Mouse (Mus musculus) CH12.LX (cell line): Measurements from ENCODE around the gene Selenow. TPM values are rescaled to one million over a fixed set of nuclear protein-coding genes. Genes with fewer than 3 reads are reported as not detected.
A peak's percentile ranks its signal among the peaks of the same experiment; 100 is the strongest.

ENCODE experiments used
- DNase-seq: peaks from one replicate; pipeline ENCODE4 v3.0.0-alpha.2; 2013; ENCODE audit errors: extremely low read depth
- H3K27ac ChIP-seq: 2 replicates; pipeline ENCODE4 v1.5.1; 2012; ENCODE audit warnings: low read depth, mild to moderate bottlenecking, control low read depth, moderate library complexity; ENCODE audit not compliant: insufficient read depth
- H3K27me3 ChIP-seq: replicated peaks from 2 replicates; pipeline ENCODE3; 2012; ENCODE audit warnings: inconsistent platforms
- H3K36me3 ChIP-seq, 2 experiments: replicated peaks in 1 of 2; 2 replicates each; pipeline versions ENCODE3 to v1.6.1; 2012; ENCODE audit warnings: inconsistent platforms in 1 of 2, low read length in 1 of 2, mild to moderate bottlenecking in 1 of 2, mixed read lengths in 1 of 2, moderate library complexity in 1 of 2; ENCODE audit not compliant: control insufficient read depth in 1 of 2, insufficient read depth in 1 of 2
- H3K4me1 ChIP-seq, 2 experiments: 2 replicates each; pipeline ENCODE4 v1.6.1; 2012; ENCODE audit warnings: inconsistent platforms in 1 of 2, moderate library complexity in 1 of 2; ENCODE audit not compliant: insufficient read depth in 2 of 2, control insufficient read depth in 1 of 2
- H3K4me2 ChIP-seq: 2 replicates; pipeline ENCODE4 v1.6.1; 2012; ENCODE audit warnings: low read depth, mild to moderate bottlenecking, control low read depth; ENCODE audit not compliant: poor library complexity, insufficient read depth, severe bottlenecking
- H3K4me3 ChIP-seq, 3 experiments: fragments of 150-350 bp in 1 of 3; sonication (generic) in 1 of 3; replicated peaks in 1 of 3; 2 replicates each; pipeline versions ENCODE3 to v1.5.1; 2011 to 2012; ENCODE audit warnings: low read depth in 2 of 3, low read length in 2 of 3, mild to moderate bottlenecking in 2 of 3, moderate library complexity in 2 of 3, control low read depth in 1 of 3, improper control_type of control experiment in 1 of 3, inconsistent platforms in 1 of 3, mixed read lengths in 1 of 3; ENCODE audit not compliant: poor library complexity in 1 of 3
- H3K79me2 ChIP-seq: replicated peaks from 2 replicates; pipeline ENCODE4 v1.6.1; 2012; ENCODE audit warnings: mild to moderate bottlenecking, moderate library complexity; ENCODE audit not compliant: control insufficient read depth, poor library complexity, insufficient read depth, severe bottlenecking; ENCODE audit errors: extremely low read depth
- H3K9ac ChIP-seq: 2 replicates; pipeline ENCODE4 v1.6.1; 2012; ENCODE audit warnings: low read depth, mild to moderate bottlenecking, control low read depth, moderate library complexity; ENCODE audit not compliant: insufficient read depth
- H3K9me3 ChIP-seq: replicated peaks from 2 replicates; pipeline ENCODE3; 2012; ENCODE audit warnings: low read length, inconsistent platforms, mixed read lengths
- BHLHE40 ChIP-seq: IDR thresholded peaks from 2 replicates; pipeline ENCODE4 v1.6.1; 2011; ENCODE audit warnings: mild to moderate bottlenecking, low read depth, low read length, improper control_type of control experiment
- CHD2 ChIP-seq: IDR thresholded peaks from 2 replicates; pipeline ENCODE4 v1.6.1; 2011; ENCODE audit warnings: low read length, improper control_type of control experiment
- CTCF ChIP-seq, 2 experiments: IDR thresholded peaks in 1 of 2; conservative IDR thresholded peaks in 1 of 2; 2 replicates each; pipeline ENCODE4 v1.5.1; 2011 to 2012; ENCODE audit warnings: low read depth in 2 of 2, low read length in 2 of 2, improper control_type of control experiment in 1 of 2, inconsistent platforms in 1 of 2, mild to moderate bottlenecking in 1 of 2, moderate library complexity in 1 of 2
- E2F4 ChIP-seq: IDR thresholded peaks from 2 replicates; pipeline ENCODE4 v1.6.1; 2011; ENCODE audit warnings: low read depth, low read length, improper control_type of control experiment; ENCODE audit not compliant: insufficient replicate concordance
- ELF1 ChIP-seq: IDR thresholded peaks from 2 replicates; pipeline ENCODE4 v1.6.1; 2014; ENCODE audit warnings: low read depth, mild to moderate bottlenecking, inconsistent platforms, low read length, improper control_type of control experiment
- EP300 ChIP-seq: IDR thresholded peaks from 2 replicates; pipeline ENCODE4 v1.6.1; 2011; ENCODE audit warnings: low read length, improper control_type of control experiment
- ETS1 ChIP-seq: conservative IDR thresholded peaks from 2 replicates; pipeline ENCODE4 v1.6.1; 2012; ENCODE audit warnings: low read depth, mild to moderate bottlenecking, inconsistent platforms, low read length, improper control_type of control experiment, moderate library complexity
- HCFC1 ChIP-seq: IDR thresholded peaks from 2 replicates; pipeline ENCODE4 v1.6.1; 2012; ENCODE audit warnings: low read depth, mild to moderate bottlenecking, inconsistent platforms, low read length, improper control_type of control experiment
- IRF4 ChIP-seq: IDR thresholded peaks from 2 replicates; pipeline ENCODE4 v1.6.1; 2014; ENCODE audit warnings: low read depth, mild to moderate bottlenecking, inconsistent platforms, low read length, improper control_type of control experiment
- JUN ChIP-seq: IDR thresholded peaks from 2 replicates; pipeline ENCODE4 v1.6.1; 2011; ENCODE audit warnings: low read depth, mild to moderate bottlenecking, low read length, improper control_type of control experiment, moderate library complexity; ENCODE audit not compliant: insufficient read depth
- JUND ChIP-seq: conservative IDR thresholded peaks from 2 replicates; pipeline ENCODE4 v1.6.1; 2011; ENCODE audit warnings: low read depth, low read length, improper control_type of control experiment
- KAT2A ChIP-seq: IDR thresholded peaks from 2 replicates; pipeline ENCODE4 v1.6.1; 2012; ENCODE audit warnings: low read length, improper control_type of control experiment, inconsistent platforms; ENCODE audit not compliant: insufficient replicate concordance
- MAFK ChIP-seq: IDR thresholded peaks from 2 replicates; pipeline ENCODE4 v1.6.1; 2011; ENCODE audit warnings: low read length, improper control_type of control experiment; ENCODE audit not compliant: insufficient replicate concordance
- MAX ChIP-seq: IDR thresholded peaks from 2 replicates; pipeline ENCODE4 v1.6.1; 2011; ENCODE audit warnings: low read length, improper control_type of control experiment
- MAZ ChIP-seq: IDR thresholded peaks from 2 replicates; pipeline ENCODE4 v1.6.1; 2012; ENCODE audit warnings: low read depth, mild to moderate bottlenecking, inconsistent platforms, low read length, improper control_type of control experiment, moderate library complexity
- MEF2A ChIP-seq: IDR thresholded peaks from 2 replicates; pipeline ENCODE4 v1.6.1; 2014; ENCODE audit warnings: low read depth, mild to moderate bottlenecking, inconsistent platforms, low read length, improper control_type of control experiment, borderline replicate concordance
- MXI1 ChIP-seq: IDR thresholded peaks from 2 replicates; pipeline ENCODE4 v1.6.1; 2011; ENCODE audit warnings: mild to moderate bottlenecking, low read depth, low read length, improper control_type of control experiment
- MYC ChIP-seq: IDR thresholded peaks from 2 replicates; pipeline ENCODE4 v1.6.1; 2011; ENCODE audit warnings: low read depth, mild to moderate bottlenecking, improper control_type of control experiment, low read length
- NELFE ChIP-seq: IDR thresholded peaks from 2 replicates; pipeline ENCODE4 v1.6.1; 2011; ENCODE audit warnings: low read depth, low read length, improper control_type of control experiment
- NRF1 ChIP-seq: IDR thresholded peaks from 2 replicates; pipeline ENCODE4 v1.6.1; 2014; ENCODE audit warnings: low read depth, mild to moderate bottlenecking, inconsistent platforms, low read length, improper control_type of control experiment, moderate library complexity
- PAX5 ChIP-seq: IDR thresholded peaks from 2 replicates; pipeline ENCODE4 v1.6.1; 2012; ENCODE audit warnings: low read length, inconsistent platforms, mixed read lengths
- POLR2AphosphoS2 ChIP-seq: IDR thresholded peaks from 2 replicates; pipeline ENCODE4 v1.6.1; 2011; ENCODE audit warnings: low read depth, low read length, improper control_type of control experiment
- SIN3A ChIP-seq: IDR thresholded peaks from 2 replicates; pipeline ENCODE4 v1.6.1; 2012; ENCODE audit warnings: low read length, improper control_type of control experiment, inconsistent platforms
- SMC3 ChIP-seq: IDR thresholded peaks from 2 replicates; pipeline ENCODE4 v1.6.1; 2011; ENCODE audit warnings: low read depth, low read length, improper control_type of control experiment
- TBP ChIP-seq: conservative IDR thresholded peaks from 2 replicates; pipeline ENCODE4 v1.6.1; 2011; ENCODE audit warnings: low read depth, low read length, improper control_type of control experiment
- TCF12 ChIP-seq: IDR thresholded peaks from 2 replicates; pipeline ENCODE4 v1.6.1; 2014; ENCODE audit warnings: low read depth, mild to moderate bottlenecking, inconsistent platforms, low read length, improper control_type of control experiment
- USF1 ChIP-seq: IDR thresholded peaks from 2 replicates; pipeline ENCODE4 v1.6.1; 2014; ENCODE audit warnings: low read depth, mild to moderate bottlenecking, inconsistent platforms, low read length, improper control_type of control experiment
- USF2 ChIP-seq: conservative IDR thresholded peaks from 2 replicates; pipeline ENCODE4 v1.6.1; 2011; ENCODE audit warnings: low read depth, low read length, improper control_type of control experiment
- ZC3H11A ChIP-seq: IDR thresholded peaks from 2 replicates; pipeline ENCODE4 v1.6.1; 2012; ENCODE audit warnings: low read depth, mild to moderate bottlenecking, inconsistent platforms, low read length, improper control_type of control experiment
- ZKSCAN1 ChIP-seq: IDR thresholded peaks from 2 replicates; pipeline ENCODE4 v1.6.1; 2012; ENCODE audit warnings: low read depth, inconsistent platforms, low read length, improper control_type of control experiment, borderline replicate concordance
- dilution Hi-C: fragments of 300-500 bp; cut with MboI; formaldehyde crosslinking; loops from 2 replicates; pipeline ENCODE4 v1.14.3; 2020; ENCODE audit warnings: low sequenced_read_pairs; ENCODE audit not compliant: extremely low pct_unique_long_range_greater_than_20kb, extremely low pct_ligation_motif_present
- in situ Hi-C: fragments of 300-500 bp; cut with MboI; formaldehyde crosslinking; loops from 3 replicates; pipeline ENCODE4 v1.14.3; 2019; ENCODE audit warnings: low sequenced_read_pairs, low pct_ligation_motif_present, low pct_unique_long_range_greater_than_20kb, mixed read lengths
- polyA plus RNA-seq: library from polyadenylated mRNA; unstranded; fragments of >175 nt; gene quantifications from 2 replicates; pipeline ENCODE4 v1.2.1, GENCODE M21; 2012; ENCODE audit warnings: low read depth; ENCODE audit not compliant: insufficient read length
- total RNA-seq, 2 experiments: library from RNA; depleted of rRNA; stranded (reverse); fragments of 300-350 nt in 1 of 2; fragments of >200 nt in 1 of 2; gene quantifications; 2 replicates each; pipeline ENCODE4 v1.2.3; 2012 to 2014

Gene Selenow
- total and polyA plus RNA-seq, 3 experiments, result 44.9 to 257 (median 65.2) TPM

GRCm38 (mm10) chr7:15921796-15922195 lies 406 bp downstream of the Selenow start:
- H3K27me3 ChIP-seq, result peaks cover 11% of the 10 kb centered on the region
- peaks cover 30 to 37% of the 10 kb centered on the region in 2 experiments for H3K36me3 ChIP-seq
- H3K9ac ChIP-seq, result peak overlapping the region; percentile 88
- peak overlapping the region; percentile 81 to 84 (median 81) for H3K4me3 ChIP-seq
- dilution Hi-C loops, result no loop called here
- H3K79me2 ChIP-seq, result peaks cover 22% of the 10 kb centered on the region
- peaks cover 16 to 26% of the 10 kb centered on the region in 2 experiments for H3K4me1 ChIP-seq
- H3K27ac ChIP-seq, result peak overlapping the region; percentile 69
- in situ Hi-C loops, result no loop called here
- TF ChIP-seq ZC3H11A (no peak), IRF4 (peak; percentile 94), CHD2 (peak; percentile 86), MXI1 (peak; percentile 93), KAT2A (0 out of 2 replicates have a peak, but pooled peaks have one; percentile 48), MAX (peak; percentile 96), MAFK (no peak), PAX5 (no peak), CTCF (conservative IDR thresholded peaks at IDR 0.05 in 1 of 2, IDR thresholded peaks at IDR 0.05 in 1 of 2; ENCODE audit: low read depth in 2 of 2, low read length in 2 of 2) (no peak), TBP (no peak), EP300 (peak; percentile 68), ZKSCAN1 (no peak), JUN (no peak), E2F4 (no peak), JUND (no peak; the same call in 1 of the 2 replicates), MYC (no peak), BHLHE40 (peak; percentile 96), USF2 (peak; percentile 93), ETS1 (peak; percentile 86), NRF1 (no peak), POLR2AphosphoS2 (no peak), SIN3A (peak; percentile 89), HCFC1 (no peak), SMC3 (no peak), MAZ (peak; percentile 90), NELFE (no peak), TCF12 (no peak; the same call in 1 of the 2 replicates), MEF2A (peak; percentile 53; the same call in 1 of the 2 replicates), ELF1 (peak; percentile 4; the same call in 1 of the 2 replicates), USF1 (peak; percentile 93)
- peak; percentile 90 for DNase-seq
- H3K4me2 ChIP-seq, result peak overlapping the region; percentile 86; the same call in 1 of the 2 replicates
- no peaks in the 10 kb centered on the region for H3K9me3 ChIP-seq
